ENCODE assay signal across 8 mouse cellular contexts in genomic region chr6:113379246-113379645, GRCm38 (mm10). TPM values are rescaled to one million over a fixed set of nuclear protein-coding genes. Genes with fewer than 3 reads are reported as not detected.
A peak's percentile ranks its signal among the peaks of the same experiment; 100 is the strongest.
DNase-seq lines count a peak whose midpoint lies in the region; ATAC-seq and TF ChIP-seq lines count a peak whose summit lies in the region.

No protein-coding gene starts in this region.

- WGBS in cerebellum, adult 2 months = 87% methylated on average over 6 of the region's 6 CpGs
- WGBS in heart, postnatal 0 days = 62% methylated on average over 6 of the region's 6 CpGs
- 1% methylated on average over 6 of the region's 6 CpGs for WGBS in macrophage (ENCODE audit: missing documents)

- H3K27me3 ChIP-seq in cerebellum, adult 2 months (ENCODE audit: control insufficient read depth, insufficient read depth, low read length) = no peaks in the 10 kb centered on the region
- H3K27me3 ChIP-seq in ES-Bruce4 (ENCODE audit: control insufficient read depth, insufficient read depth, low read length, poor library complexity, severe bottlenecking) = no peaks in the 10 kb centered on the region
- H3K27me3 ChIP-seq in heart, postnatal 0 days (ENCODE audit: control insufficient read depth, insufficient read depth, low read length) = no peaks in the 10 kb centered on the region

- H3K4me1 ChIP-seq in cerebellum, adult 2 months (ENCODE audit: control insufficient read depth, insufficient read depth, low read length) = peaks cover 2% of the 10 kb centered on the region; the same call in 1 of the 2 replicates
- peaks cover 2% of the 10 kb centered on the region for H3K4me1 ChIP-seq in ES-Bruce4 (ENCODE audit: control insufficient read depth, insufficient read depth, low read length)
- H3K4me1 ChIP-seq in heart, postnatal 0 days (ENCODE audit: control insufficient read depth, insufficient read depth) = peaks cover 14% of the 10 kb centered on the region

- H3K27ac ChIP-seq in cerebellum, adult 2 months (ENCODE audit: insufficient read depth, low read length) = no peak overlapping the region
- H3K27ac ChIP-seq in ES-Bruce4 (ENCODE audit: insufficient read depth, low read length) (no peak overlapping the region), macrophage (peak overlapping the region; percentile 100)
- no peak overlapping the region for H3K27ac ChIP-seq in heart, postnatal 0 days (ENCODE audit: low read depth)

- DNase-seq in cerebellum, adult 2 months = no peak
- DNase-seq in cerebellum, postnatal 10 days = no peak
- no peak for DNase-seq in heart, postnatal 0 days (ENCODE audit: low spot score)
- no peak for DNase-seq in frontal cortex, postnatal 10 days (ENCODE audit: low spot score in 2 of 2)
- no peak for DNase-seq in ovary, adult 18-20 months (ENCODE audit: low spot score)
- DNase-seq in layer of hippocampus, adult 11-12 months (ENCODE audit: low spot score) = no peak

- no peak for TF ChIP-seq POLR2A in cerebellum, adult 2 months (IDR thresholded peaks at IDR 0.05; ENCODE audit: borderline replicate concordance, insufficient read depth, low read length)
- no peak for TF ChIP-seq POLR2A in ES-Bruce4 (IDR thresholded peaks at IDR 0.05; ENCODE audit: insufficient read depth, low read length)

- TF ChIP-seq EP300 in ES-Bruce4 (IDR thresholded peaks at IDR 0.05; ENCODE audit: insufficient read depth, low read depth, low read length) = no peak
- no peak for TF ChIP-seq EP300 in heart, postnatal 0 days (IDR thresholded peaks at IDR 0.05; ENCODE audit: low read depth)

- no peaks in the 10 kb centered on the region for H3K9me3 ChIP-seq in ES-Bruce4 (replicated peaks; ENCODE audit: control insufficient read depth, insufficient read depth, low read length, poor library complexity, severe bottlenecking)
- no peaks in the 10 kb centered on the region for H3K9me3 ChIP-seq in heart, postnatal 0 days (replicated peaks; ENCODE audit: control insufficient read depth, low read length)

- no peak for TF ChIP-seq CTCF in cerebellum, adult 2 months (IDR thresholded peaks at IDR 0.05; ENCODE audit: borderline replicate concordance, insufficient read depth, low read depth, low read length)
- TF ChIP-seq CTCF in ES-Bruce4 (IDR thresholded peaks at IDR 0.05; ENCODE audit: low read depth, low read length) = no peak
- no peak for TF ChIP-seq CTCF in heart, postnatal 0 days (IDR thresholded peaks at IDR 0.05; ENCODE audit: low read depth)

- H3K4me3 ChIP-seq in cerebellum, adult 2 months (replicated peaks; ENCODE audit: insufficient read depth, low read depth, low read length) = peak overlapping the region; percentile 28
- H3K4me3 ChIP-seq in ES-Bruce4 (ENCODE audit: low read depth, low read length) (peak overlapping the region; percentile 14; the same call in 1 of the 2 replicates), macrophage (ENCODE audit: inconsistent target) (peak overlapping the region; percentile 98)
- peak overlapping the region; percentile 94 for H3K4me3 ChIP-seq in heart, postnatal 0 days (ENCODE audit: low read depth, low read length)

- ATAC-seq in heart, postnatal 0 days (ENCODE audit: insufficient read depth, low read depth) = no peak

- H3K9ac ChIP-seq in ES-Bruce4 (ENCODE audit: low read depth, poor library complexity, severe bottlenecking) = peak overlapping the region; percentile 78; the same call in 1 of the 2 replicates
- H3K9ac ChIP-seq in heart, postnatal 0 days (replicated peaks; ENCODE audit: low read depth, low read length) = peak overlapping the region; percentile 91

- peaks cover 45% of the 10 kb centered on the region for H3K36me3 ChIP-seq in ES-Bruce4 (ENCODE audit: control insufficient read depth, insufficient read depth, low read length, poor library complexity, severe bottlenecking)
- H3K36me3 ChIP-seq in heart, postnatal 0 days (replicated peaks; ENCODE audit: control insufficient read depth, insufficient read depth, low read length) = peaks cover 55% of the 10 kb centered on the region
- peaks cover 57% of the 10 kb centered on the region for H3K36me3 ChIP-seq in macrophage (ENCODE audit: inconsistent target)

- peak overlapping the region; percentile 94 for H3K4me2 ChIP-seq in heart, postnatal 0 days (ENCODE audit: low read depth, low read length)

- H3K79me2 ChIP-seq in macrophage (ENCODE audit: inconsistent target) = peaks cover 63% of the 10 kb centered on the region

RNA-seq across cellular contexts. Expression of gene Arpc4, which starts 1.3 kb away (rescaled TPM):
- polyA plus RNA-seq in cerebellum, adult 2 months (2012; rRNA removed) = 137 and 152 TPM in 2 replicates
- polyA plus RNA-seq in ES-Bruce4 (2011; ENCODE audit: insufficient read depth, insufficient read length, low read depth, missing spikeins) = 120 and 130 TPM in 2 replicates
- total RNA-seq in heart, postnatal 0 days (2014; rRNA removed; ENCODE audit: low replicate concordance) = 129 and 146 TPM in 2 replicates
- polyA plus RNA-seq in heart, postnatal 0 days (2015; fragmentation: Nextera tagmentation; extraction: Ambion mirVana) = 201 and 203 TPM in 2 replicates
- total RNA-seq in macrophage (2018; cell fraction: chromatin; rRNA removed) = 100 to 1,000 TPM in 7 of 26 experiments, 10 to 100 TPM in 19; 24.8 to 127 (median 81.4) TPM
- 100 to 1,000 TPM; 310 to 469 (median 363) TPM for total RNA-seq in macrophage (2018; cell fraction: cytosol; rRNA removed)
- 100 to 1,000 TPM in 24 of 26 experiments, 10 to 100 TPM in 2; 66.0 to 230 (median 143) TPM for total RNA-seq in macrophage (2018; cell fraction: nucleus; rRNA removed)
- polyA plus RNA-seq in macrophage (2018) = 315 to 508 TPM (median 391 TPM) in 3 replicates

RNA-seq across cellular contexts. Expression of gene Tada3, which starts 1.6 kb away (rescaled TPM):
- 48.2 and 49.4 TPM in 2 replicates for polyA plus RNA-seq in cerebellum, adult 2 months (2012; rRNA removed)
- 41.0 and 41.4 TPM in 2 replicates for polyA plus RNA-seq in ES-Bruce4 (2011; ENCODE audit: insufficient read depth, insufficient read length, low read depth, missing spikeins)
- 11.6 and 45.1 TPM in 2 replicates for total RNA-seq in heart, postnatal 0 days (2014; rRNA removed; ENCODE audit: low replicate concordance)
- polyA plus RNA-seq in heart, postnatal 0 days (2015; fragmentation: Nextera tagmentation; extraction: Ambion mirVana) = 28.9 and 30.2 TPM in 2 replicates
- 10 to 100 TPM; 14.3 to 50.8 (median 34.2) TPM for total RNA-seq in macrophage (2018; cell fraction: chromatin; rRNA removed)
- total RNA-seq in macrophage (2018; cell fraction: cytosol; rRNA removed) = 10 to 100 TPM; 17.4 to 33.0 (median 29.1) TPM
- 10 to 100 TPM; 18.4 to 41.1 (median 30.7) TPM for total RNA-seq in macrophage (2018; cell fraction: nucleus; rRNA removed)
- 21.8 to 25.0 TPM (median 22.9 TPM) in 3 replicates for polyA plus RNA-seq in macrophage (2018)

RNA-seq across cellular contexts. Expression of gene Ttll3, which starts 9.8 kb away (rescaled TPM):
- 52.2 and 62.4 TPM in 2 replicates for polyA plus RNA-seq in cerebellum, adult 2 months (2012; rRNA removed)
- polyA plus RNA-seq in ES-Bruce4 (2011; ENCODE audit: insufficient read depth, insufficient read length, low read depth, missing spikeins) (2.9 and 3.8 TPM in 2 replicates), macrophage (2018) (1.8 to 6.3 TPM (median 3.5 TPM) in 3 replicates)
- total RNA-seq in heart, postnatal 0 days (2014; rRNA removed; ENCODE audit: low replicate concordance) = 2.5 and 10.4 TPM in 2 replicates
- polyA plus RNA-seq in heart, postnatal 0 days (2015; fragmentation: Nextera tagmentation; extraction: Ambion mirVana) = 0.64 and 0.97 TPM in 2 replicates
- 100 to 1,000 TPM in 17 of 26 experiments, 10 to 100 TPM in 9; 19.2 to 168 (median 127) TPM for total RNA-seq in macrophage (2018; cell fraction: chromatin; rRNA removed)
- 10 to 100 TPM in 1 of 26 experiments, 1 to 10 TPM in 24, under 1 TPM in 1; 0.67 to 11.0 (median 2.2) TPM for total RNA-seq in macrophage (2018; cell fraction: cytosol; rRNA removed)
- 100 to 1,000 TPM in 3 of 26 experiments, 10 to 100 TPM in 23; 28.0 to 128 (median 73.2) TPM for total RNA-seq in macrophage (2018; cell fraction: nucleus; rRNA removed)

RNA-seq across cellular contexts. Expression of gene Camk1, which starts 35.5 kb away (rescaled TPM):
- 93.0 and 94.8 TPM in 2 replicates for polyA plus RNA-seq in cerebellum, adult 2 months (2012; rRNA removed)
- polyA plus RNA-seq in ES-Bruce4 (2011; ENCODE audit: insufficient read depth, insufficient read length, low read depth, missing spikeins) (7.6 and 7.7 TPM in 2 replicates), macrophage (2018) (148 to 193 TPM (median 166 TPM) in 3 replicates)
- 105 and 115 TPM in 2 replicates for total RNA-seq in heart, postnatal 0 days (2014; rRNA removed; ENCODE audit: low replicate concordance)
- polyA plus RNA-seq in heart, postnatal 0 days (2015; fragmentation: Nextera tagmentation; extraction: Ambion mirVana) = 94.5 and 98.4 TPM in 2 replicates
- 100 to 1,000 TPM in 14 of 26 experiments, 10 to 100 TPM in 12; 24.4 to 393 (median 134) TPM for total RNA-seq in macrophage (2018; cell fraction: chromatin; rRNA removed)
- 100 to 1,000 TPM; 131 to 215 (median 167) TPM for total RNA-seq in macrophage (2018; cell fraction: cytosol; rRNA removed)
- total RNA-seq in macrophage (2018; cell fraction: nucleus; rRNA removed) = 100 to 1,000 TPM in 12 of 26 experiments, 10 to 100 TPM in 14; 26.9 to 294 (median 90.3) TPM

RNA-seq across cellular contexts. Expression of gene Rpusd3, which starts 39.9 kb away (rescaled TPM):
- 37.4 and 45.9 TPM in 2 replicates for polyA plus RNA-seq in cerebellum, adult 2 months (2012; rRNA removed)
- polyA plus RNA-seq in ES-Bruce4 (2011; ENCODE audit: insufficient read depth, insufficient read length, low read depth, missing spikeins) (13.8 and 32.6 TPM in 2 replicates), macrophage (2018) (1.5 to 5.0 TPM (median 4.2 TPM) in 3 replicates)
- total RNA-seq in heart, postnatal 0 days (2014; rRNA removed; ENCODE audit: low replicate concordance) = 15.0 and 23.2 TPM in 2 replicates
- 12.8 and 15.5 TPM in 2 replicates for polyA plus RNA-seq in heart, postnatal 0 days (2015; fragmentation: Nextera tagmentation; extraction: Ambion mirVana)
- 10 to 100 TPM in 2 of 26 experiments, 1 to 10 TPM in 17, under 1 TPM in 1, not detected in 6; 0.94 to 13.0 (median 5.5) TPM for total RNA-seq in macrophage (2018; cell fraction: chromatin; rRNA removed)
- 1 to 10 TPM in 23 of 26 experiments, under 1 TPM in 3; 0.66 to 4.9 (median 2.4) TPM for total RNA-seq in macrophage (2018; cell fraction: cytosol; rRNA removed)
- total RNA-seq in macrophage (2018; cell fraction: nucleus; rRNA removed) = 10 to 100 TPM in 5 of 26 experiments, 1 to 10 TPM in 16, under 1 TPM in 2, not detected in 3; 0.72 to 17.4 (median 4.1) TPM

Comparison
In these comparisons a context has a peak if more than half of its experiments do, and no peak if none do; other contexts are left out.
1. H3K4me3 ChIP-seq: peak in every context shown above with its lines; median percentile 98 in macrophage; 94 in heart, postnatal 0 days; 28 in cerebellum, adult 2 months; 14 in ES-Bruce4.